Mouse (Mus musculus): ENCODE results near the gene Rnase1.
"Not testable (repeated sequence)": the region's sequence is repeated elsewhere in the genome, so short reads cannot be mapped to it uniquely, and the experiment has no call there.

Gene Rnase1

GRCm38 (mm10) chr14:51146685-51147084, at the start of gene Rnase1:
Rnase1 (minus strand) TSS chr14:51146785.
- no peak for DNase-seq

GRCm38 (mm10) chr14:51195681-51196080, 49.1 kb upstream of the Rnase1 start:
- DNase-seq, result no peak

GRCm38 (mm10) chr14:51181051-51181450, 34.5 kb upstream of the Rnase1 start:
- not testable (repeated sequence) for DNase-seq

- no peak for DNase-seq
Measured at GRCm38 (mm10) chr14:51173843-51174242, 27.3 kb upstream of the Rnase1 start.

- DNase-seq, result not testable (repeated sequence)
Measured at GRCm38 (mm10) chr14:51172947-51173346, 26.4 kb upstream of the Rnase1 start.

GRCm38 (mm10) chr14:51172095-51172865, 25.7 kb upstream of the Rnase1 start:
- not testable (repeated sequence) for DNase-seq

- DNase-seq, result no peak
Measured at GRCm38 (mm10) chr14:51166068-51166467, 19.5 kb upstream of the Rnase1 start.

GRCm38 (mm10) chr14:51165435-51165834, 18.9 kb upstream of the Rnase1 start:
- no peak for DNase-seq

- not testable (repeated sequence) for DNase-seq
Measured at GRCm38 (mm10) chr14:51163323-51163722, 16.7 kb upstream of the Rnase1 start.

- not testable (repeated sequence) for DNase-seq
Measured at GRCm38 (mm10) chr14:51161976-51162375, 15.4 kb upstream of the Rnase1 start, which contains the start of gene Rnase2b. Rnase2b (plus strand) TSS chr14:51162260.

GRCm38 (mm10) chr14:51157072-51157471, 10.5 kb upstream of the Rnase1 start:
- no peak for DNase-seq

- no peak for DNase-seq
Measured at GRCm38 (mm10) chr14:51156736-51157068, 10.1 kb upstream of the Rnase1 start.

- no peak for DNase-seq
Measured at GRCm38 (mm10) chr14:51156056-51156735, 9.6 kb upstream of the Rnase1 start.

- no peak for DNase-seq
Measured at GRCm38 (mm10) chr14:51152249-51152870, 5.8 kb upstream of the Rnase1 start.

GRCm38 (mm10) chr14:51150206-51150831, 3.7 kb upstream of the Rnase1 start:
- DNase-seq, result no peak

GRCm38 (mm10) chr14:51149164-51149563, 2.6 kb upstream of the Rnase1 start:
- DNase-seq, result no peak

GRCm38 (mm10) chr14:51148006-51148405, 1.4 kb upstream of the Rnase1 start:
- no peak for DNase-seq

GRCm38 (mm10) chr14:51145521-51145920, 1.1 kb downstream of the Rnase1 start:
- DNase-seq, result no peak

GRCm38 (mm10) chr14:51144451-51144850, 2.1 kb downstream of the Rnase1 start:
- DNase-seq, result no peak

- no peak for DNase-seq
Measured at GRCm38 (mm10) chr14:51143937-51144336, 2.6 kb downstream of the Rnase1 start.

GRCm38 (mm10) chr14:51143287-51143686, 3.3 kb downstream of the Rnase1 start:
- DNase-seq, result no peak

- DNase-seq, result no peak
Measured at GRCm38 (mm10) chr14:51142568-51142967, 4.0 kb downstream of the Rnase1 start.

GRCm38 (mm10) chr14:51142119-51142518, 4.5 kb downstream of the Rnase1 start:
- no peak for DNase-seq

All from thymus, postnatal 36 days (tissue).